Mouse (Mus musculus) ES-E14 (cell line): Measurements from ENCODE around the gene Gm49392. TPM values are rescaled to one million over a fixed set of nuclear protein-coding genes. Genes with fewer than 3 reads are reported as not detected.

Source experiments
- DNase-seq: peaks from one replicate; pipeline ENCODE4 v3.0.0-alpha.2; 2013; ENCODE audit warnings: low read depth, low spot score
- H3K27ac ChIP-seq: 2 replicates; pipeline ENCODE4 v1.5.1; 2012; ENCODE audit warnings: low read depth, mild to moderate bottlenecking, low read length, moderate library complexity, mixed read lengths; ENCODE audit not compliant: poor library complexity, insufficient read depth, severe bottlenecking
- H3K36me3 ChIP-seq: 2 replicates; pipeline ENCODE4 v1.6.1; 2012; ENCODE audit warnings: mild to moderate bottlenecking, low read length, moderate library complexity, mixed read lengths; ENCODE audit not compliant: control insufficient read depth, poor library complexity, insufficient read depth, severe bottlenecking
- H3K4me1 ChIP-seq, 2 experiments: fragments of 150-350 bp in 1 of 2; sonication (generic) in 1 of 2; 2 replicates each; pipeline ENCODE4 v1.6.1; 2012; ENCODE audit warnings: low read length in 2 of 2, mild to moderate bottlenecking in 1 of 2, mixed read lengths in 1 of 2; ENCODE audit not compliant: control insufficient read depth in 2 of 2, insufficient read depth in 2 of 2, poor library complexity in 1 of 2
- H3K4me3 ChIP-seq, 2 experiments: fragments of 150-350 bp in 1 of 2; sonication (generic) in 1 of 2; 2 replicates each; pipeline ENCODE4 v1.5.1; 2012; ENCODE audit warnings: low read length in 2 of 2, low read depth in 1 of 2, mild to moderate bottlenecking in 1 of 2, mixed read lengths in 1 of 2; ENCODE audit not compliant: insufficient read depth in 1 of 2, poor library complexity in 1 of 2, severe bottlenecking in 1 of 2
- H3K9ac ChIP-seq: 2 replicates; pipeline ENCODE4 v1.6.1; 2012; ENCODE audit warnings: low read depth, mild to moderate bottlenecking, low read length, mixed read lengths; ENCODE audit not compliant: poor library complexity, insufficient read depth, severe bottlenecking
- H3K9me3 ChIP-seq: fragments of 150-350 bp; sonication (generic); 2 replicates; pipeline ENCODE4 v1.6.1; 2012; ENCODE audit warnings: low read depth, mild to moderate bottlenecking, low read length; ENCODE audit not compliant: control insufficient read depth, insufficient read depth
- CHD2 ChIP-seq: IDR thresholded peaks from 2 replicates; pipeline ENCODE4 v1.6.1; 2014; ENCODE audit warnings: mild to moderate bottlenecking, low read depth, low read length, inconsistent platforms
- HCFC1 ChIP-seq: IDR thresholded peaks from 2 replicates; pipeline ENCODE4 v1.6.1; 2012; ENCODE audit warnings: low read length, inconsistent platforms, borderline replicate concordance; ENCODE audit not compliant: insufficient read depth
- MAFK ChIP-seq: IDR thresholded peaks from 2 replicates; pipeline ENCODE4 v1.6.1; 2014; ENCODE audit warnings: mild to moderate bottlenecking, low read depth, low read length, inconsistent platforms; ENCODE audit not compliant: insufficient read depth
- ZC3H11A ChIP-seq: IDR thresholded peaks from 2 replicates; pipeline ENCODE4 v1.6.1; 2012; ENCODE audit warnings: low read depth, mild to moderate bottlenecking, inconsistent platforms, low read length, borderline replicate concordance
- ZNF384 ChIP-seq: IDR thresholded peaks from 2 replicates; pipeline ENCODE4 v1.6.1; 2012; ENCODE audit warnings: low read depth, low read length, inconsistent platforms
- in situ Hi-C, 2 experiments: fragments of 600-800 bp; cut with MboI; formaldehyde crosslinking; loops; one replicate each; pipeline ENCODE4 v1.15.1; 2025; ENCODE audit warnings: low sequenced_read_pairs in 2 of 2, inconsistent platforms in 1 of 2; ENCODE audit not compliant: unreplicated experiment in 2 of 2
- total RNA-seq: library from RNA; depleted of rRNA; stranded (reverse); fragments of 300-350 nt; gene quantifications from 2 replicates; pipeline ENCODE4 v1.2.3, GENCODE M21; 2012

Gm49392 gene
- total RNA-seq, 1 experiment: not detected

DNA sequence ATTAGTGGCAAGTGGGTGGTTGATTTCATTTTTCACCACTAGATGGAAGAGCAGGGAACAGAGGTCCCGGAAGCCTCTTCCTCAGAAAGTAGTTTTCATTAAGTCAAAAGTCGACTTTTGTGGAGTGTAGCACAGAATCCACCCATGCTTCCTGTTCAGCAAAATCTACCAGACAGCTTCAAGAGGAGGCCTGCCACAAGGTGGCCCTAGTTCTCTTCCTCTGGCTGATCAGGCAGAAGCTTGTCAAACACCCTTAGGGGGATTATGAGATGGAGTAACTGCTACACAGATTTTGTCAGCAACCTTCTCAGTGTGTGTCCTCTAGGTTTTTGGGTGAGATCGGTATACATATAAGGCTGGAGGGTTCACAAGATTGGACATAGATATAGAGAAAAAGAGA, 70.6 kb downstream of the Gm49392 start:
- TF ChIP-seq ZNF384 (no peak), MAFK (no peak), CHD2 (no peak), HCFC1 (no peak), ZC3H11A (no peak)
- H3K4me3 ChIP-seq: no peak overlapping the region
- no peaks in the 10 kb centered on the region for H3K4me1 ChIP-seq
- no peaks in the 10 kb centered on the region for H3K9me3 ChIP-seq
- DNase-seq: no peak
- no peak overlapping the region for H3K9ac ChIP-seq
- no peak overlapping the region for H3K27ac ChIP-seq
- in situ Hi-C loops: no loop called here
- H3K36me3 ChIP-seq: no peaks in the 10 kb centered on the region

DNA sequence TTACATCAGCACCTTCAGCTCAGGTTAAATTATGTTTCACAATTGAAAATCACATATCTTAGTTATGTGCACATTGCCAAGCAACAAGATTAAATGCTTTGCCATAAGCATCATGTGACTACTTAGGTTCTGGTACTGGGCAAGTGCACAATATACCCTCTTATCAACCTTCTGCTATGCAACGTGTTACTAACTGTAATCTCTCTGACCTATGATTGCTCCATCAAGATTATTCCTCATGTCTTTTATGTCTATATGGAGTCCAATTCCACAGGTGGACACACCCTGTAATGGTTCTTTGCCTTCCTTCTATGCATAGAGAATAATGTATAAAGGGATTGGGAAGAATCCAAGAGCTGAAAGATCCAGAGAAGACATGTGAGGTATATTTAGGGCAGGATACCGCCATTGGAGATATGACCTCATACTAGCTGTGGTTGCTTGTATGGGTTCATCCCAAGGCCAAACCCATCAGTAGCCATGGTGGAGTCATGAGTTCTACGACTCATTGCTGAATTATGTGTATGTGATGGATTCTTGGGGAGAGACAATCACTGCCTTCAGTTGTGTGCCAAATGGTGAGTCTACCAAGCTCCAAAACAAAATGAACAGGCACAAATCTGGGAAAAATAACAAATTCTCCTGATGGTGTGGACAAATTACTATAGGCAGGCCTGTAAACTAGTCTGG, 76.1 kb downstream of the Gm49392 start:
- H3K9ac ChIP-seq: no peak overlapping the region
- no peak overlapping the region for H3K27ac ChIP-seq
- no peaks in the 10 kb centered on the region for H3K9me3 ChIP-seq
- TF ChIP-seq HCFC1 (no peak), MAFK (no peak)
- in situ Hi-C loops: no loop called here
- H3K36me3 ChIP-seq: no peaks in the 10 kb centered on the region
- no peaks in the 10 kb centered on the region for H3K4me1 ChIP-seq
- no peak overlapping the region for H3K4me3 ChIP-seq
- DNase-seq: no peak

DNA sequence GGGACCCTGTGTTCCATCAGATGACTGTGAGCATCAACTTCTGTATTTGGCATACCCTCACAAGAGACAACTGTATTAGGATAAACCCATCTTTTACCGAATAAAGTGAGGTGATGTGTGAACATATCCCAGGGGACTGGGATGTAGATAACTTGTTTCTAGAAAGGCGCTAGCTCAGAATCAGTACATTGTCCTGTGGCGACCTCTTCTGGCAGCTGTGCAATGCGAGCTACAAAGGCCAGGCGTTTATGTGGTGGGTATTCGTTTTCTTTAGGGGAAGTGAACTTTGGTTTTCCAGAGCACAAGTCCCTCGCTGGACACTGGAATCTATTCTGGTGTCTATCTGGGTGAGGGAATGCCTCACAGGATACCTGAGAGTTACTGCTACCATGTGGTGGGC, 77.2 kb downstream of the Gm49392 start:
- H3K9me3 ChIP-seq: no peaks in the 10 kb centered on the region
- H3K4me1 ChIP-seq: no peaks in the 10 kb centered on the region
- no peak overlapping the region for H3K9ac ChIP-seq
- TF ChIP-seq HCFC1 (no peak), ZC3H11A (peak; percentile 75; the same call in 1 of the 2 replicates)
- in situ Hi-C loops: loop anchor here in 1 of 2 experiments (10.0 kb wide), 1 partner anchor 345 kb away; no protein-coding TSS in a partner anchor
- H3K27ac ChIP-seq: no peak overlapping the region
- DNase-seq: peak; percentile 28
- H3K36me3 ChIP-seq: no peaks in the 10 kb centered on the region
- H3K4me3 ChIP-seq: no peak overlapping the region

DNA sequence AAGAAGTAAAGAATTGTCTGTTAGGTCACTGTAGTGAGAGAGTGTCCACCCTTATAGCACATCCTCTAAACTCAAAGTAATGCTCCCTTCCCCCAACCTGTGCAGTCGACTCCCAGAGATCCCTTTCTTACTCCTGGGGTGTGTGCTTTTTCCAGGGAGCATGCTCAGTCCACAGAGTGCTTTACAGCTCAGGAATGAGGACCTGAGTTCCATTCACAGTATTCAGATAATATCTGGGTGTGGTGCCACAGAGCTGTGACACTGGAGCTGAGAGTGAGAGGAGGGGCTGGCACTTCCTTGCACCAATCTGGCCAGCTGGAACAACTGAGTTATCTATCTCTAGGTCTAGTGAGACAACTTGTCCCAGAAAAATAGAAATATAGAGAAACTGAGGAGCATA, 83.0 kb downstream of the Gm49392 start:
- TF ChIP-seq MAFK (no peak), ZNF384 (no peak), CHD2 (no peak), ZC3H11A (no peak), HCFC1 (no peak)
- in situ Hi-C loops: loop anchor here in 1 of 2 experiments (5.0 to 10.0 kb wide), 2 partner anchors 56 to 339 kb away; no protein-coding TSS in a partner anchor

DNA sequence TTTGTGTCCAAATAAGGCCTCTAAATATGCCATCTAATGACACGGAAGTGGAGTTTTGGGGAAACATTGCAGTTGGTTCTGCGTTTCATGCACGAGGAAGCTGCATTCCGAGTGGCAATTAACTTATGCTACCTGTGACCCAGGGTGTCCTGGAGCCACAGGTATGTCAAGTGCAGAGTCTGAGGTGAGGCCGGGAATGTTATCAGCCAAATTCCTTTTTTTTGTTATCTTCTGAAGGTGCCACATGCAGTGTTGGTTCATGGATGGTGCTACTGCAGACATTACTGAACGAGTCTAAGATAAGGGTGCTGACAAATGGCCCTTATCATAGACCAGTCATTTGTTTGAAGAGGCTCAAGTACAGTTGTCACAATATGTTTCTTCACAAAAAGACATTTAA, 83.9 kb downstream of the Gm49392 start:
- Histone ChIP-seq H3K4me1 (no peaks in the 10 kb centered on the region), H3K9me3 (no peaks in the 10 kb centered on the region), H3K36me3 (no peaks in the 10 kb centered on the region), H3K4me3 (no peak overlapping the region), H3K27ac (no peak overlapping the region), H3K9ac (no peak overlapping the region)
- no peak for TF ChIP-seq ZC3H11A
- TF ChIP-seq MAFK: no peak
- no peak for TF ChIP-seq CHD2
- TF ChIP-seq ZNF384: no peak
- no peak for TF ChIP-seq HCFC1
- no peak for DNase-seq
- in situ Hi-C loops: loop anchor here in 1 of 2 experiments (5.0 to 10.0 kb wide), 2 partner anchors 55 to 338 kb away; no protein-coding TSS in a partner anchor

More for the DNA sequence above, 83.0 kb downstream of the Gm49392 start:
- Histone ChIP-seq H3K27ac (no peak overlapping the region), H3K36me3 (no peaks in the 10 kb centered on the region), H3K4me1 (no peaks in the 10 kb centered on the region), H3K9ac (no peak overlapping the region), H3K4me3 (no peak overlapping the region), H3K9me3 (no peaks in the 10 kb centered on the region)
- DNase-seq: no peak
